Mouse (Mus musculus) thymus, postnatal 25 days (tissue): ENCODE measurements around the gene Drap1.

ENCODE experiments used
- DNase-seq: peaks from one replicate; pipeline ENCODE4 v3.0.0; 2022

Drap1 gene

DNA sequence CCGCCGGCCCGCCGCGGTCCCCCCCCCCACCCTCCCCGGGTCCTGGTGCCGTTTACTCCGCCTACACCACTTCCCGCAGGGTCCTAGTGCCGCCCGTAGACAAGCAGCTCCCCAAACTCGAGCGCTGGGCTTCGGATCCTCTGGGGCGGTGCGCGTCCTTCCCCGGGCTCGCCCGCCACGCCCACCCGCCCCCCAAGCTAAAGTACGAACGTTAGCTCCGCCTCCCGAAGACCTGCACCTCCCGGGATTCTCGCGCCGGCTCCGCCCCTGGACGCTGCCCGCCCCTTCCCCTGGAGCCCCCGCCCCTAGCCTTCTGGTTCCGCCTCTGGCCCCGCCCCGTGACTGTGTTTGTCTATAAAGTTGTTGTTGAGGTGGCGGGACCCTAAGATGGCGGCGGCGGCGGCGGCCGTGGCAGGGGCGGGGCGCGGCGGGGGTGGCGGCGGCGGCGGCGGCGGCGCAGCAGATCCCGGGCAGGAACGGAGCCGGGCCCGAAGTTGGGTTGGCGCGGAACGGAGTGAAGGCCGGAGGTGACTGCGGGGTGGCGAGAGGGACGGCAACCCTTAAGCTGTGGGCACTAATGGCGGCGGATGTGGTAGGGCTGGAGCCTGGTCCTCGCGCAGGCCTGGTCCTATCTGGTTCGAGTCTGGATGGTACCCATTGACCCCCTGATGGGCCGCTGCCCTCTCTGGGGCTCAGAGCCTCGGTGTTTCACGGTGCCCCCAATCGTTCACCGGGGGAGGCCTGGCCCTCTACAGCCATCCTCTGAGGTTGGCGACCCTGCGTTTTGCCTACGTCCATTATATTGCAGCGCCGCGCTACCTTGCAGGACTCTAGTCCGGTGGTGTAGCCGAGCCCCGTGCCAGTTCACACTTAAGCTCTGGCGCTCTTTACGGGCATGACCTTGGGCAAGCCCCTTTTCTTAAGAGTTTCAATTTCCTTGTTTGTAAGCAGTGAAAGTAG lies at the start of gene Drap1, which contains the start of gene AI837181:
TSS of gene Drap1 (minus strand) at position 198 of the 960 bp plus-strand sequence.
TSS of gene AI837181 (plus strand) at position 363 of the 960 bp plus-strand sequence.
- DNase-seq: peak; percentile 96

DNA sequence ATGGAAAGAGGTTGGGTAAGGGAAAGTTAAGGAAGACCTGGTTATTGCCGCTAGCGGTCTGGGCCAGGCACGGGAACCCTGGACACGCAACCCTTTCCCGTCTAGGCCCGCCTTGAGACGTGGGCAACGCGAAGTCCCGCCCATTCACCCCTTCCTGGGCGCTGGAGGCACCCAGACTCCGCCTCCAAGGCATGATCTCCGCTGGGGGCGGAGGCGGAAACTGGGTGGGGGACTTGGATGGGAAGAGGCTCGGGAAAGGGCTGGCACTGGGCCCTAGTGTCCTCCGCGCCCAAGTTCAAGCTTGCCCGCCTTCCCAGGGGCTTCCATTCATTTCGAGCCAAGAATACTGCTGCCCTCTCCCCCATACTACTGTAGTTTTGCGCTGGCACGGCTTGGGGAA lies 48.9 kb upstream of the Drap1 start, which contains the start of gene Efemp2:
TSS of gene Efemp2 (plus strand) at position 235 of the 400 bp plus-strand sequence.
- peak; percentile 72 for DNase-seq

DNA sequence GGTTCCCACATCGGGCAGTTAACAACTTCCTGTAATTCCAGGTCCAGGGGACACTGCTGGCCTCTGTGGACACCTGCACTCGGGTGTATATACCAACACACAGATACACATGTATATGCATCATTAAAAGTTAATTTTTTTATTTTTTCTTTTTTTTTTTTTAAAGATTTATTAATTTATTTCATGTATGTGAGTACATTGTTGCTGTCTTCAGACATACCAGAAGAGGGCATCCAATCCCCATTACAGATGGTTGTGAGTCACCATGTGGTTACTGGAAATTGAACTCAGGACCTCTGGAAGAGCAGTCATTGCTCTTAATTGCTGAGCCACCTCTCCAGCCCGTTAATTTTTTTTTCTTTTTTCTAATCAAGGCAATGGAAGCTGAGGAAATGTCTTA lies 48.1 kb upstream of the Drap1 start:
- no peak for DNase-seq

DNA sequence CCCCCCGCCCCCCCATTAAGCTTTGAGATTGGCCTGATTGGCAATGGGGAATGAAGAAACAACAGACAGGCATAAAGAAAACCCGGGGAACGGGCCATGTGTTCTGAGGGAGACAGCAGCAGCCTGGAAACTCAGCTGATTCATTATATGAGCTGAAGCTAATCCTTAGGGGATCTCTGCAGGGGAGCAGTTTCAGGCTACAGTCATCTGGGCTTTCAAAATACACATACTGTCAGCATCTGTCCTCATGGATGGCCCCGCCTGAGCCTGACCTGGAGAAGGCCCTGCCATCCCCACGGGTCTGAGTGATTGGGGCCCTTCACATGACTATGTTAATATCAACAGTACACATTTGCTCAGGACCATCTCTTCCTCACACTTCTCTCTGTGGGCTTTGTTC lies 47.1 kb upstream of the Drap1 start:
- no peak for DNase-seq

DNA sequence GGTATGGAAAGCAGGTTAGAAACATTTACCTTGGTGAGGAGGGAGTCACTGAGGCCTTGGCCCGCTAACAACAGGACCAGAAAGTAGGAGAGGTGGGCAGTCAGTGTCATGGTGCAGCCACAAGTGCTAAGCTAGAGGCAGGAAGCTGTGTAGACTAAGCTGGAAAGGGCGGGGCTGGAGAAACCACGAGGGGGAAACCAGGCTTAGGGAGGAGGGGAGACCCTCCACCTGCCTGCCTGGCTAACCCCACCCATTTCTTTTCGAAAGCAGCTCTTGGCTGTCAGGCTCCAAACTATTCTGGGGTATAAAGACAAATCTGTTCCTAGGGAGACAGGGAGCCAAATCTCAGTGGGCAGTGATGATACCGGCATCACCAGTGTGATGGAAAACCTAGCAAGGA lies 43.6 kb upstream of the Drap1 start, which contains the start of gene Ctsw:
TSS of gene Ctsw (minus strand) at position 134 of the 400 bp plus-strand sequence.
- DNase-seq: peak; percentile 73

DNA sequence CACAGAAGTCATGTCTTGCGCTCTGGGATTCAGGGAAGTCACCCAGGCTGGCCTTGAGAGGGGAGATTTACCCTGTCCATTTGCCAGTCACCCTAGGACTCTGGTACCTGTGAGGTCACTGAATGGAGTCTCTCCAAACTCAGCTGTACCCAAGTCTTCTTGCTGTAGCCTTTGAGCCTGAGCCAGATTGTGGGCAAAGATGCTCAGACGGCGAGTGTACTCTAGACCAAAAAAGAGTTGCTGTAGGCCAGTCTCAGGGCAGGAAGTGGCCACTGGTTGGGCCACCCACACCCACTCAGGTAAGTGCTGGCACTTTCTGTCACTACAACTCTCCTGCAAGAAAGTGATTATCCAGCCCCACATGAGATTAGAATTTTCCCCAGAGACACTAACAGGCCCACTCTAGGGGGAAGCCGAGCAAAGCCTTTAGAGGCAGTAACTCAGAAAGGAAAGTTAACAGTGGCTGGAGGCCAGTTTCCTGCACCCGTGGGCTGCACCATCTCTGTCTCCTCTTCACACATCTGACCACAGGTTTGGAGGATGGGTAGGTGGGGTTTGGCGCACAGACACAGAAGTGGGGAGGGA lies 42.2 kb upstream of the Drap1 start:
- no peak for DNase-seq

DNA sequence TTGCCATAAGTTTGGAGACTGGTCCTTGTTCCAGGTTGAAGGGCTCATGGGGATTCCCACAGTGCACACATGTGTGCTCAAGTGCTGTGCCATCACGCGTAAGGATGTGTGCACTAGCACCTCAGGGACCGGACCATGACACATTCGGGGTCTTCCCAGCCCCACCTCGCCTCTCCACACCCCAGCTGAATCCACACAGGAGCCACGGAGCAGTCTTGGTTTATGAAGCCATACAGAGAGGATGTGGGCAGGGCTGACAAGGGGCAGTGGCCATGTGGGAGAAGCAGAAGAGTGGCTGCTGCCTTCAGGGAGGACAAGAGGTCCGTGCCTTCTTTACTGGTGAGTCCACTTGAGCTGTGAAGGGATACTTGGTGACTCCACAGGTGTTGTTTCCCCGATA lies 40.3 kb upstream of the Drap1 start:
- DNase-seq: no peak

DNA sequence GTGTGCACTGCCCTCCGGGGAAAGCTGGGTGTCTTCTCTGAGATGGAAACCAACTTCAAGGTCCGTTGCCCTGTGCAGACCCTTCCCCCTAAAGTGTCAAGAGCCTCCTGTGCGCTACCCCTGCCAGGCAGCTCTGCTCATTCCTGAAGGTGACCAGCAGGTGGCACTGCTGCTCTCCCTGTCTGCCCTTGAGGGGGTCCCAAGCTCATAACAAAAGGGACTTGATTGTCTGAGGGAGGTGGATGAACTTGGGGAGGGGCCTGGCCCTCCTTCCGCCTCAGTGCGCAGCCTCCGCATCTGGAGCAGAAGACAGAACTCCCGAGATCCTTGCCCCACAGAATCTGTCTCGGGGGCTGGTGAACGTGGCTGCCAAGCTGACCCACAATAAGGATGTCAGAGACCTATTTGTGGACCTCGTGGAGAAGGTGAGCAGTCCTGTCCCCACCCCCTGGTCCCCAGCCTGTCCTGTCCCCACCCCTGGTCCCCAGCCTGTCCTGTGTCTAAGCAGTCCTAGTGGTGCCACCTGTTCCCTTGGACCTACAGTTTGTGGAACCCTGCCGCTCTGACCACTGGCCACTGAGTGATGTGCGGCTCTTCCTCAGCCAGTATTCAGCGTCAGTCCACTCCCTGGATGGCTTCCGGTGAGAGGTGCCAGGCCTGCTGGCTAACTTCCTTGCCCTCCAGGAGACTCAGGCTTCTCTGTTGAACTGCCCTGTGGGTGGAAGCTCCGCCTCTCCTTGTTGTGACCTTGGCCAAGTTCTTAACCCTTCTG lies 39.2 kb upstream of the Drap1 start:
- DNase-seq: peak; percentile 77

DNA sequence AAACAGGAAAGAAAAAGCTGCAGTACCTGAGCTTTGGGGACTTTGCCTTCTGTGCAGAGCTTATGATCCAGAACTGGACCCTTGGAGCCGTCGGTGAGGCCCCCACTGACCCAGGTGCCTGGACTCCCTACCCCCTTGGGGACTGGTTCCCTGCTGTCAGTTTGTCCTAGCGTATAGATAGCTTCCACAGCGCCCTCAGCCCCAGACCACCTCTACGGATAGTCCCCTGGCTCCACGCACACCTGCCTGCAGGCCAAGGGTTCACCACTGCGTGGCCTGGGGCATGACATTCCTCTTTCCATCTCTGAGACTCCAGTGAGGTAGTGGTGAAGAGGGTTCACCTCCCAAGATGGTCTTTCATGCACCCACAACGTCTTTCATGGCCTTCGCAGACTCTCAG lies 38.4 kb upstream of the Drap1 start:
- no peak for DNase-seq

DNA sequence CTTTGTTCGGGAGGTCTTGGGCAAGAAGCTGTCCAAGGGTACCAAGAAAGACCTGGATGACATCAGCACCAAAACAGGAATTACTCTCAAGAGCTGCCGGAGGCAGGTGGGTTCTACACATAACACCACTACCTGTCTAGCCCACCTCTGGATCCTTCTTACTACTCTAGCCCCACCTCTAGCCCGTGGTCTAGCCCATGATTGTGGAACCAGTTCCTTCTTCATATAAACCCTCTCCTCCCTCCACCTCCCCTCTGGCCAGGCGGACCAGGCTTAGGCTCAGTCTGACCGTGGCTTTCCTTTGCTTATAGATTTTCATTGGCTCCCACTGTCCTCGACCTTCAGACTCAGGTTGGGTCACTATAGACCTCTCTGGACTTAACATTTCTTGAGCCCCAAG lies 36.6 kb upstream of the Drap1 start:
- no peak for DNase-seq

DNA sequence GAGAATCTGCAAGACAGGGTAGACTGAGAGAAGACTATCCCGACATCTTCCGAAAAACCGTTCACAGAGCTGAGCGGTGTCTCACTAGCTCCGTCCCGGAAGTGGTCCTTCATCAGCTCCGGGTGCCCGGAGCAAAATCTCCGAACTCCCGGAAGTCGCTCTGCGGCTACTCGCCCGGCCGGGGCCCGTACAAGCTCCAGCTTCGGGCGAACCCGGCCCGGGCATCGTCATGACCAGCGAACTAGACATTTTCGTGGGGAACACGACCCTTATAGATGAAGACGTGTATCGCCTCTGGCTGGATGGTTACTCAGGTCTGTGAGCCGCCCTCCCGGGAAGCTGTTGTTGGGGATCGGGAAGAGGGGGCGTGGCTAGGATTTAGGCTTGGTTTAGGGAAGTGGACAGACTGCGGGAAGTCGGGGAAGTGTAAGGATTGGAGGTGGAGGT lies 35.7 kb upstream of the Drap1 start, which contains the start of gene Fibp:
TSS of gene Fibp (plus strand) at position 151 of the 447 bp plus-strand sequence.
- peak; percentile 81 for DNase-seq

DNA sequence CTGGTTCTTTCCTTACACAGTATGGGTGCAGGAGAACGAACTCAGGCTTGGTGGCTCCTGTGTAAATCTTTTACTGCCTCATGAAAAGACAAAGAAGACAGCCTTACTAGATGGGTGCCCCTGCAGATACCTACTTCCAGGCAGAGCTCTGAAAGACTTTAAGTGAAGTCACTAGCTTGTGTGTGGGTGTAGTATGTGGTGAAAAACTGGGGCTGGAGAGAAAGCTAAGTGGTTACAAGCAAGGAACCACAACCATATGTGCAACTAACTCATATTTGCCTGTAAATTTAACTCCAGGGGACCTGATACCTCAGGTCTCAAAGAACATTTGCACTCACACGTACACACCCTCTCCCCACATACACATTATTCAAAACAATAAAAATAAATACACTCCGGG lies 35.1 kb upstream of the Drap1 start:
- no peak for DNase-seq

DNA sequence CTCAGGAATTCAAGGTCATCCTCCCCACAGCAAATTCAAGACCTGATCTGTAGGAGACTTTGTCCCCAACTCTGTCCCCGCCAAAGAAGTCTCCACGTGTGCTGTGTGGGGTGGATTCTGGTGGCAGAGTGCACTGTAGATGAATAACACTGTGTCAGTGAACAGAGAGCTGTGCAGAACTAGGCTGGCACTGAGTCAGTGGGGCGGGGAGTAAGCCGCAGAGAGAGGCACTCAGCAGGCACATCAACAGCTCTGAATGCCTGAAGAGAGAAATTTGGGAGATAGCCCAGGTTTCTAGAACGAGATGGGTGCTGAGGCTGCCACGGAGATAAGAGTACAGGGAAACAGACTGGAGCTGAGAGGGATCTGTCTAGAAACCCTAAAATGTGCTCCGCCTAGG lies 34.2 kb upstream of the Drap1 start:
- DNase-seq: no peak

DNA sequence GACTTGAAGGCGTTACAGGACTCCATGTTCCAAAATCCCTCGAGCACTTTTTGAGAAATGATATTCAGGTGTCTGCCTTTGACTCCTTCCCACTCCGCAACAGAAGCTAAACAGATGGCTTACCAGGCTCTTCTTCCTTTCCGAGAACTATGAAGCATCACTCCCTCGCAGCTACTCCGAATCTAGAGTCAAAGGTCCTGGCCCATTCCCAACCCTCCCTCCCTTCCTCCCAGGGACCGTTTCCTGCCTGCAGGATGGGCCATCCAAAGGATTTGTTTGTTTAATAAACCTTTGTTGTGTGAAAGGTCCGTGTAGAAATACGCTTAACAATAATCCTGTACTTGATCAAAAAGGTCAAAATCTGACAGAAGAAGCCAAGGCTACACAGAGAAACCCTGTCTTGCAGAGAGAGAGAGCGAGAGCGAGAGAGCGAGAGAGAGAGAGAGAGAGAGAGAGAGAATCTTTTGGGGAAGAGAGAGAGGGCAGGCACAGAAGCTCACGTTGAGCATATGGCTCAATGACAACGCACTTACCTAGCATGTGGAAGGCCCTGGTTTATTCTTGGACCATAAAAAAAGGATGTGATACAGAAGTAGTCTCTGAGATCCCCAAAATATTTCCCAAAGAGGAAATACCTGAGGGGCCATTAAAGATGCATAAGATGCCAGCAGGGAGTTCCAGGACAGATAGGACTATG lies 33.1 kb upstream of the Drap1 start, which contains the start of gene Ccdc85b:
TSS of gene Ccdc85b (minus strand) at position 149 of the 697 bp plus-strand sequence.
- DNase-seq: no peak

DNA sequence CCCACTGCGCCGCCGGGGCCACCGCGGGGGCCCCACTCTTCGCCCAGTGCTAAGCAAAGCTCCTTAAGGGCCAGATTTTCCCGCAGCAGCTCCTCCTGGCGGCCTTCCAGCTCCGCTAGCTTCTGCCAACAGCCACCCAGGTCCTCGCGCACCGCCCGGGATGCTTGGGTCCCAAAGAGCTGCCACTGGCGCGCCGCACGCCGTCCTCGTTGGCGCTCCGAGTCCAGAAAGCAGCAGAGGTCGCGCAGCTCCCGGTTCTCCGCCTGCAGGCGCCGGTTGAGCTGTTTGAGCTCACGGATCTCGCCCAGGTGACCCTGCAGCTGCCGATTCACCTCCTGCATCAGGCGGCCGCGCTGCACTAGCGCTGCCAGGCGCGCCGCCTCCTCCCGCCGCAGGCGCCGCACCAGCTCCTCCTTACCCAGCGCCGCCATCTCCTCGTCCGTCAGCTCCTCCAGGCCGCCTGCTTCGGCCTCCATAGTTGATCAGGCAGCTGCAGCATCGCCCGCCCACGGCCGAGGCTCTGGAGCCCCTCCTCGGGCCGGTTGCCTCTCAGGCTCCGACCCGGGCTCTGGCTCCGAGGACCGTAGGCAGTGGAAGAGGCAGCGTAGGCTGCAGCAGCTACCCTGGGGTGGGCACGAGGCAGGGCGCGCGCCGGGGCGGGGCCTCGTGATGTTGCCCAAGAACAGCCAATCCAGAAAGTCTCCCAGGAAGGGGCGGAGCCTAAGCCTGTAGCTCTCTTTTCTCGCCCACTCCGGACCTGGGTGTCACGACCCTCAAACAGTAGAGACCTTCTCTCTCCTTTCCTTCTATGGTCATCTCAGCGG lies 32.4 kb upstream of the Drap1 start:
- peak; percentile 96 for DNase-seq

DNA sequence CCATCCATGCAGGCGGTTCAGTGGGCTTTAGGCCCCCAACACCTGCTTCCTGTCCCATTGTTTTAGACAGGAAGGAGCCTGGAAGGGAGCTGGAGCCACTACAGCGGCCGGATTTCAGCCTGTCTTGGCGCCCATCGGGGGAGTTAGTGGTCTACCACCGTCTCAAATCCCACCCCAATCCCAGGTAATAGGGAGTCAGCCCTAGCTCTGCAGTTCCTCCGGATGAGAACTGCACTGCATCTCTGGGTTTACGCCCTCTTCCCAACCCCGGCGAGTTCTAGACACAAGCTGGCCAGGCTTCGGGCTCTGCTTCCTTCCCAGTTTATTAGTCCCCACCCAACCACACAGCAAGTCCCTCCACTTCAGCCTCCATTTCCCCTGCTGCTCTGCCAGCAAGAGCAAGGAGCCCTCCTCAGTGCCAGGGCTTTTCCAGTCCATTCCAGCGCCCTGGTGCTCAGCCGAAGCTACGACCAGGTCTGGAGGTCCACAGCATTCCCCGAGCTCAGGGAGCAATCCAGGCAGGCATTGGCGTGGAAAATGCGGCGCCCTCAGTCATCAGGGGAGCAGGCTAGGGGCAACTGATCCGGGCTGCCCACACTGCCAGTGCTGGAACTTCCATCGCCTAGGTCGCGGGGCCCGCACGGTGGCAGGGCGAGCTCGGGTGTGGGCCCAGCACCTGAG lies 31.6 kb upstream of the Drap1 start:
- DNase-seq: no peak

DNA sequence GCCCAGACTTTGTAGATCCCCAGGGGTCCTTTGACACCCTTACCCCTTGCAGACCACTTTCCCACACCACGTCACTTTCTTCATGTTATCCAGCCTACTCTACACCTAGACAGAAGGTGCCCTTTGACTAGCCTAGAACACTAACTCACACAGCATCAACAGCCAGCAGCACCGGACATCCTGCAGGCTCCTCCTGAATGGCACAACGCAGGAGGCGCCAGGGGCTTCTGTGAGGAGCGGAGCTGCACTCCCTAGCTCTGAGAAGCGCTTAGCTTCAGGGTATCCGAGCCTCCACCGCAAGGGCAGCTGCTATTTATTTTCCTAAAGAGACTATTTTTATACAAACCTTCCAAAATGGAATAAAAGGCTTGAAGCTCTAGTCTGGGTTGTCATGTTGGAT lies 30.8 kb upstream of the Drap1 start:
- no peak for DNase-seq

DNA sequence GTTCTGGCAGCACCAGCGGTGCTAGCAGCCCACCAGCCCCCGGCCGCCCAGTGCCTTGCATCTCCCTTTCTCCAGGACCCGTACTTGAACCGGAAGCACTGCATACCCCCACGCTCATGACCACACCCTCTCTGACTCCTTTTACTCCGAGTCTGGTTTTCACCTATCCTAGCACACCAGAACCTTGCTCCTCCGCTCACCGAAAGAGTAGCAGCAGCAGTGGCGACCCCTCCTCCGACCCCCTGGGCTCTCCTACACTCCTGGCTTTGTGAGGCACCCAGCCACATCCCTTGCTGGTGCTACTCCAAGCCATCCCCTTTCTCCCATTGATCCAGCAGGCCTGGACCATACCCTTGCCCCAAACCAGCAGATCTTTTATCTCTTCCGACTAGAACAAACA lies 30.3 kb upstream of the Drap1 start:
- DNase-seq: no peak

DNA sequence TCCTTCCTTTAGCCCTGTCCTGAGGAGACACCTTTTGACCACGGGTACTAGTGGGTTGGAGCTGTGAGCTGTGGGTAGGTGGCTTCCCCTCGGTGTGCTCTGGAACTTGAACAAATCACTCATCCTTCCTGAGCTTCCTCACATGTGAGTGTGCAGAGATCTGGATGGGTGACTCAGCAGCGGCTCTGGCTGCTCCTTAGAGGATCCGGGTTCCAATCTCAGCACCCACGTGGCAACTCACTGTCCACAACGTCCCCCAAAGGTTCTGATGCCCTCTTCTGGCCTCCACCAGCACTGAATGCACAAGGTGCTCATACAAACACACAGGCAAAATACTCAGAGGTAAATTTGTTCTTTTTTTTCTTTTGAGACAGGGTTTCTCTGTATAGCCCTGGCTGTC lies 27.0 kb upstream of the Drap1 start:
- no peak for DNase-seq

DNA sequence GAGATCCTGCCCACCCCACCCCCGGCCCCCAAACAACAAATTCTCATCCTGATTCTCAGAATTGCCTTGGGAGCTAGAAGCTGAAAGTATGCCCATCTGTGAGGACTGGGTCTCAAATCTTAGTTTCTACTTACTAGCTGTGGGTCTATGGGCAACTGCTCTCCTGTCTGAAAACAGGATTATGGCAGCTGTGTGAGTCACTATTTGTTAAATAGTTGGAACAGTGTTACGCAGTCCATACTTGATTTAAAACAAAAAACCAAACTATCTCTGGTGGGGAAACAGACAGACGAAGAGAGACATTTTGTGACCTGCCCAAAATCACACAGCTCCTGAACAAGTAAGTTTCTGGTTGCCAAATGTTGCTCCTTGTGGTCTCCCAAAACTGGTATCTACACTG lies 24.9 kb upstream of the Drap1 start:
- DNase-seq: no peak
